Comparison of ENCODE assay signal across 20 mouse cellular contexts in the genomic region with DNA sequence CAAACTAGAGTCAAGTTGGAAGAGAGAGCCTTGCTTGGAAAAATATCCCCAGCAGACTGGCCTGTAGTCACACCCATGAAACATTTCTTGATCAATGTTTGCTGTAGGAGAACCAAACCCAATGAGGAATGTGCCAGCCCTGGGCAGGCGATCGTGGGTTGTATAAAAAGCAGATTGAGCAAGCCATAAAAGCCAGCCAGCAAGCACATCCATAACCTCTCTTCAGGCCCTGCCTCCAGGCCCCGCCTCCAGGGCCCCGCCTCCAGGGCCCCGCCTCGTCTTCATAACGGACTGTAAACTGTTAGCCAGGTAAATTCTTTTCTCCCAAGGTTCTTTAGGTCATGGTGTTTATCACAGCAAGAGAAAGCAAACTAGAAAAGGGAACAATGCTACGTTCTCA. TPM values are rescaled to one million over a fixed set of nuclear protein-coding genes. Genes with fewer than 3 reads are reported as not detected.
DNase-seq lines count a peak whose midpoint lies in the region; ATAC-seq and TF ChIP-seq lines count a peak whose summit lies in the region.
"Had no signal": no experiment of that assay in that cellular context is flagged by ENCODE, and none has a peak within 500 bp of the region (broad histone marks: within the 10 kb centered on the region; RNA-seq: fewer than 3 reads in every experiment).

No protein-coding gene starts in this region.

- H3K9me3 ChIP-seq in kidney, embryonic 15.5 days (replicated peaks) = no peaks in the 10 kb centered on the region
- H3K9me3 ChIP-seq in intestine, embryonic 16.5 days (ENCODE audit: control insufficient read depth, low read length) = no peaks in the 10 kb centered on the region
- no peaks in the 10 kb centered on the region for H3K9me3 ChIP-seq in stomach, postnatal 0 days (ENCODE audit: control insufficient read depth, low read length)
- no peaks in the 10 kb centered on the region for H3K9me3 ChIP-seq in midbrain, embryonic 11.5 days (ENCODE audit: control insufficient read depth, low read length)
- H3K9me3 ChIP-seq: embryonic facial prominence, embryonic 13.5 days; forebrain, embryonic 12.5 days; heart, embryonic 15.5 days; limb, embryonic 15.5 days; midbrain, embryonic 13.5 days had no signal

- TF ChIP-seq EP300 in stomach, postnatal 0 days (optimal IDR thresholded peaks at IDR 0.05) = no peak

- no peak overlapping the region for H3K27ac ChIP-seq in kidney, embryonic 15.5 days
- no peak overlapping the region for H3K27ac ChIP-seq in intestine, embryonic 16.5 days (ENCODE audit: low read length)
- H3K27ac ChIP-seq in stomach, postnatal 0 days (replicated peaks) = no peak overlapping the region
- H3K27ac ChIP-seq in midbrain, embryonic 11.5 days (ENCODE audit: low read depth, low read length) = no peak overlapping the region
- H3K27ac ChIP-seq: embryonic facial prominence, embryonic 13.5 days; forebrain, embryonic 12.5 days; heart, embryonic 15.5 days; limb, embryonic 15.5 days; macrophage; midbrain, embryonic 13.5 days had no signal

- H3K9ac ChIP-seq in kidney, embryonic 15.5 days = no peak overlapping the region
- H3K9ac ChIP-seq in intestine, embryonic 16.5 days (ENCODE audit: low read depth, low read length) = no peak overlapping the region
- no peak overlapping the region for H3K9ac ChIP-seq in stomach, postnatal 0 days (ENCODE audit: low read length)
- H3K9ac ChIP-seq in midbrain, embryonic 11.5 days (ENCODE audit: low read length) = no peak overlapping the region
- H3K9ac ChIP-seq: embryonic facial prominence, embryonic 13.5 days; forebrain, embryonic 12.5 days; heart, embryonic 15.5 days; limb, embryonic 15.5 days; midbrain, embryonic 13.5 days had no signal

- no peak overlapping the region for H3K4me3 ChIP-seq in kidney, embryonic 15.5 days (replicated peaks)
- H3K4me3 ChIP-seq in intestine, embryonic 16.5 days (ENCODE audit: low read length) = no peak overlapping the region
- H3K4me3 ChIP-seq in stomach, postnatal 0 days (ENCODE audit: low read depth, low read length) = no peak overlapping the region
- no peak overlapping the region for H3K4me3 ChIP-seq in midbrain, embryonic 11.5 days (ENCODE audit: low read depth, low read length)
- H3K4me3 ChIP-seq: embryonic facial prominence, embryonic 13.5 days; forebrain, embryonic 12.5 days; heart, embryonic 15.5 days; limb, embryonic 15.5 days; midbrain, embryonic 13.5 days; myocyte had no signal

- no peak overlapping the region for H3K4me2 ChIP-seq in kidney, embryonic 15.5 days
- no peak overlapping the region for H3K4me2 ChIP-seq in intestine, embryonic 16.5 days (ENCODE audit: low read depth, low read length)
- H3K4me2 ChIP-seq in stomach, postnatal 0 days (replicated peaks; ENCODE audit: low read depth) = no peak overlapping the region
- no peak overlapping the region for H3K4me2 ChIP-seq in midbrain, embryonic 11.5 days
- H3K4me2 ChIP-seq: embryonic facial prominence, embryonic 13.5 days; forebrain, embryonic 12.5 days; heart, embryonic 15.5 days; limb, embryonic 15.5 days; midbrain, embryonic 13.5 days had no signal

- peak; percentile 25 for DNase-seq in kidney, adult 11 months
- DNase-seq in urinary bladder, postnatal 14 days (ENCODE audit: low spot score) = peak; percentile 53
- no peak for DNase-seq in urinary bladder, postnatal 4 days (ENCODE audit: low spot score in 2 of 2)
- DNase-seq in stomach, postnatal 0 days (ENCODE audit: low spot score) = peak; percentile 69
- DNase-seq in midbrain, embryonic 11.5 days (ENCODE audit: low spot score, missing footprints) = no peak
- DNase-seq: right cerebral cortex, postnatal 14 days; thymus, postnatal 4 days had no signal

- peaks cover 90% of the 10 kb centered on the region for H3K36me3 ChIP-seq in kidney, embryonic 15.5 days
- H3K36me3 ChIP-seq in intestine, embryonic 16.5 days (ENCODE audit: control insufficient read depth, insufficient read depth, low read length) = peaks cover 33% of the 10 kb centered on the region
- peaks cover 25% of the 10 kb centered on the region for H3K36me3 ChIP-seq in stomach, postnatal 0 days (ENCODE audit: control insufficient read depth, insufficient read depth, low read length)
- H3K36me3 ChIP-seq in midbrain, embryonic 11.5 days (ENCODE audit: control insufficient read depth, insufficient read depth, low read length) = peaks cover 34% of the 10 kb centered on the region

- WGBS in kidney, embryonic 15.5 days = 79% methylated on average over 8 of the region's 8 CpGs
- 64% methylated on average over 8 of the region's 8 CpGs for WGBS in intestine, embryonic 16.5 days
- WGBS in stomach, postnatal 0 days = 58% methylated on average over 8 of the region's 8 CpGs
- 93% methylated on average over 8 of the region's 8 CpGs for WGBS in midbrain, embryonic 11.5 days

- H3K4me1 ChIP-seq in kidney, embryonic 15.5 days = peaks cover 12% of the 10 kb centered on the region
- H3K4me1 ChIP-seq in intestine, embryonic 16.5 days (ENCODE audit: control insufficient read depth, insufficient read depth, low read length) = peaks cover 13% of the 10 kb centered on the region
- H3K4me1 ChIP-seq in stomach, postnatal 0 days (replicated peaks; ENCODE audit: control insufficient read depth, insufficient read depth) = no peaks in the 10 kb centered on the region
- H3K4me1 ChIP-seq in midbrain, embryonic 11.5 days (ENCODE audit: control insufficient read depth, insufficient read depth, low read length) = no peaks in the 10 kb centered on the region

- TF ChIP-seq CTCF in stomach, postnatal 0 days (IDR thresholded peaks at IDR 0.05; ENCODE audit: low read depth) = no peak

- no peak for ATAC-seq in kidney, embryonic 15.5 days (replicated peaks; ENCODE audit: low FRiP score)
- ATAC-seq in intestine, embryonic 16.5 days = peak; percentile 87
- peak; percentile 78 for ATAC-seq in stomach, postnatal 0 days (ENCODE audit: low FRiP score, low TSS enrichment)
- ATAC-seq in midbrain, embryonic 11.5 days (ENCODE audit: low FRiP score) = no peak
- ATAC-seq: inflammation-experienced regulatory T-cells, adult 6 months; midbrain, embryonic 13.5 days had no signal

- H3K27me3 ChIP-seq in kidney, embryonic 15.5 days = no peaks in the 10 kb centered on the region
- no peaks in the 10 kb centered on the region for H3K27me3 ChIP-seq in intestine, embryonic 16.5 days (replicated peaks; ENCODE audit: control insufficient read depth, insufficient read depth, low read length)
- H3K27me3 ChIP-seq in stomach, postnatal 0 days (ENCODE audit: control insufficient read depth, insufficient read depth, low read length) = no peaks in the 10 kb centered on the region
- H3K27me3 ChIP-seq in midbrain, embryonic 11.5 days (ENCODE audit: control insufficient read depth, insufficient read depth, low read length) = no peaks in the 10 kb centered on the region
- H3K27me3 ChIP-seq: embryonic facial prominence, embryonic 13.5 days; forebrain, embryonic 12.5 days; heart, embryonic 15.5 days; limb, embryonic 15.5 days; midbrain, embryonic 13.5 days had no signal

RNA-seq across cellular contexts. Expression of a gene that starts 5.5 kb away (rescaled TPM):
- 23.2 and 25.0 TPM in 2 replicates for polyA plus RNA-seq in kidney, embryonic 15.5 days (2015; fragmentation: Nextera tagmentation; extraction: Ambion mirVana)
- 11.4 and 13.8 TPM in 2 replicates for polyA plus RNA-seq in intestine, embryonic 16.5 days (2015; fragmentation: Nextera tagmentation; extraction: Ambion mirVana)
- polyA plus RNA-seq in stomach, postnatal 0 days (2015; fragmentation: Nextera tagmentation; extraction: Ambion mirVana) = 4.6 and 6.7 TPM in 2 replicates
- 24.8 and 26.1 TPM in 2 replicates for polyA plus RNA-seq in midbrain, embryonic 11.5 days (2014; fragmentation: Nextera tagmentation; extraction: Ambion mirVana)

RNA-seq across cellular contexts. Expression of a gene that starts 16.9 kb away (rescaled TPM):
- 351 and 362 TPM in 2 replicates for polyA plus RNA-seq in kidney, embryonic 15.5 days (2015; fragmentation: Nextera tagmentation; extraction: Ambion mirVana)
- polyA plus RNA-seq in intestine, embryonic 16.5 days (2015; fragmentation: Nextera tagmentation; extraction: Ambion mirVana) = 265 and 280 TPM in 2 replicates
- polyA plus RNA-seq in stomach, postnatal 0 days (2015; fragmentation: Nextera tagmentation; extraction: Ambion mirVana) = 134 and 148 TPM in 2 replicates
- polyA plus RNA-seq in midbrain, embryonic 11.5 days (2014; fragmentation: Nextera tagmentation; extraction: Ambion mirVana) = 377 and 399 TPM in 2 replicates

RNA-seq across cellular contexts. Expression of a gene that starts 19.8 kb away (rescaled TPM):
- polyA plus RNA-seq in kidney, embryonic 15.5 days (2015; fragmentation: Nextera tagmentation; extraction: Ambion mirVana) = 3.8 and 3.9 TPM in 2 replicates
- polyA plus RNA-seq in intestine, embryonic 16.5 days (2015; fragmentation: Nextera tagmentation; extraction: Ambion mirVana) = 1.5 and 1.9 TPM in 2 replicates
- polyA plus RNA-seq in stomach, postnatal 0 days (2015; fragmentation: Nextera tagmentation; extraction: Ambion mirVana) = 0.51 and 0.53 TPM in 2 replicates
- 15.6 TPM in 2 replicates for polyA plus RNA-seq in midbrain, embryonic 11.5 days (2014; fragmentation: Nextera tagmentation; extraction: Ambion mirVana)
- polyA plus RNA-seq: macrophage had no signal

RNA-seq across cellular contexts. Expression of a gene that starts 57.2 kb away (rescaled TPM):
- not detected in 2 replicates for polyA plus RNA-seq in kidney, embryonic 15.5 days (2015; fragmentation: Nextera tagmentation; extraction: Ambion mirVana)
- polyA plus RNA-seq in intestine, embryonic 16.5 days (2015; fragmentation: Nextera tagmentation; extraction: Ambion mirVana) = not detected in 2 replicates
- polyA plus RNA-seq in stomach, postnatal 0 days (2015; fragmentation: Nextera tagmentation; extraction: Ambion mirVana) = not detected in 2 replicates
- not detected in 2 replicates for polyA plus RNA-seq in midbrain, embryonic 11.5 days (2014; fragmentation: Nextera tagmentation; extraction: Ambion mirVana)
- polyA plus RNA-seq: cerebellum, adult 2 months; cortical plate, adult 2 months; embryonic facial prominence, embryonic 13.5 days; forebrain, embryonic 12.5 days; heart, embryonic 15.5 days; hindbrain, embryonic 11.5 days; inflammation-experienced regulatory T-cells, adult 6 months; limb, embryonic 15.5 days; macrophage; midbrain, embryonic 13.5 days; myocyte had no signal

Comparison
In these comparisons a context has a peak if more than half of its experiments do, and no peak if none do; other contexts are left out.
1. DNase-seq: peak in kidney, adult 11 months (single experiment), urinary bladder, postnatal 14 days (single experiment) and stomach, postnatal 0 days (single experiment); none in urinary bladder, postnatal 4 days (0 of 2) and midbrain, embryonic 11.5 days (single experiment).
2. ATAC-seq: peak in intestine, embryonic 16.5 days (single experiment) and stomach, postnatal 0 days (single experiment); none in kidney, embryonic 15.5 days (single experiment) and midbrain, embryonic 11.5 days (single experiment).